Mouse (Mus musculus): Measurements from ENCODE around the gene Aifm2. TPM values are rescaled to one million over a fixed set of nuclear protein-coding genes. Genes with fewer than 3 reads are reported as not detected.

The Aifm2 gene
- polyA plus RNA-seq, 1 experiment = 29.0 TPM

GRCm38 (mm10) chr10:61783621-61784251 is 68.7 kb downstream of the Aifm2 start, which contains the start of gene H2afy2:
Gene H2afy2, minus strand, starts transcription at chr10:61784147.
- Histone ChIP-seq H3K27ac (ENCODE audit: insufficient read depth, low read depth, low read length) (peak within 1 kb of the TSS; percentile 10; the same call in 1 of the 2 replicates), H3K36me3 (ENCODE audit: control insufficient read depth, insufficient read depth, low read length) (no peaks in the 10 kb centered on the region)
- peak; percentile 73 for DNase-seq

GRCm38 (mm10) chr10:61784414-61784813 is 69.4 kb downstream of the Aifm2 start:
- Histone ChIP-seq H3K4me1 (ENCODE audit: control insufficient read depth, insufficient read depth, low read length) (peaks cover 4% of the 10 kb centered on the region; the same call in 1 of the 2 replicates), H3K27ac (ENCODE audit: insufficient read depth, low read depth, low read length) (no peak overlapping the region), H3K4me3 (ENCODE audit: insufficient read depth, low read depth, low read length) (peak overlapping the region; percentile 98; the same call in 1 of the 2 replicates), H3K36me3 (ENCODE audit: control insufficient read depth, insufficient read depth, low read length) (no peaks in the 10 kb centered on the region), H3K27me3 (replicated peaks; ENCODE audit: control insufficient read depth, insufficient read depth, low read length) (no peaks in the 10 kb centered on the region)
- 47% methylated on average over 10 of the region's 10 CpGs for WGBS
- DNase-seq = no peak
- TF ChIP-seq POLR2A (IDR thresholded peaks at IDR 0.05; ENCODE audit: low read depth, low read length) = no peak
- no peak for TF ChIP-seq CTCF (conservative IDR thresholded peaks at IDR 0.05; ENCODE audit: insufficient read depth, insufficient read length, low read depth, low read length)

More at GRCm38 (mm10) chr10:61783621-61784251, 68.7 kb downstream of the Aifm2 start, which contains the start of gene H2afy2:
- no peaks in the 10 kb centered on the region for H3K27me3 ChIP-seq (replicated peaks; ENCODE audit: control insufficient read depth, insufficient read depth, low read length)
- under 1% methylated on average over 50 of the region's 50 CpGs for WGBS
- H3K4me1 ChIP-seq (ENCODE audit: control insufficient read depth, insufficient read depth, low read length) = peaks cover 4% of the 10 kb centered on the region; the same call in 1 of the 2 replicates
- TF ChIP-seq POLR2A (IDR thresholded peaks at IDR 0.05; ENCODE audit: low read depth, low read length) = no peak
- no peak; the same call in 1 of the 2 replicates for TF ChIP-seq CTCF (conservative IDR thresholded peaks at IDR 0.05; ENCODE audit: insufficient read depth, insufficient read length, low read depth, low read length)
- peak within 1 kb of the TSS; percentile 98 for H3K4me3 ChIP-seq (ENCODE audit: insufficient read depth, low read depth, low read length)

- Histone ChIP-seq H3K36me3 (ENCODE audit: control insufficient read depth, insufficient read depth, low read length) (no peaks in the 10 kb centered on the region), H3K4me1 (ENCODE audit: control insufficient read depth, insufficient read depth, low read length) (peaks cover under 1% of the 10 kb centered on the region; the same call in 1 of the 2 replicates), H3K4me3 (ENCODE audit: insufficient read depth, low read depth, low read length) (no peak overlapping the region), H3K27ac (ENCODE audit: insufficient read depth, low read depth, low read length) (no peak overlapping the region), H3K27me3 (replicated peaks; ENCODE audit: control insufficient read depth, insufficient read depth, low read length) (no peaks in the 10 kb centered on the region)
- TF ChIP-seq POLR2A (IDR thresholded peaks at IDR 0.05; ENCODE audit: low read depth, low read length) (no peak), CTCF (conservative IDR thresholded peaks at IDR 0.05; ENCODE audit: insufficient read depth, insufficient read length, low read depth, low read length) (no peak)
- WGBS = 63% methylated on average over 10 of the region's 10 CpGs
- no peak for DNase-seq
Measured at GRCm38 (mm10) chr10:61787541-61788313, 72.7 kb downstream of the Aifm2 start.

GRCm38 (mm10) chr10:61788499-61788898 is 73.4 kb downstream of the Aifm2 start:
- DNase-seq = no peak
- Histone ChIP-seq H3K27me3 (replicated peaks; ENCODE audit: control insufficient read depth, insufficient read depth, low read length) (no peaks in the 10 kb centered on the region), H3K36me3 (ENCODE audit: control insufficient read depth, insufficient read depth, low read length) (no peaks in the 10 kb centered on the region), H3K4me3 (ENCODE audit: insufficient read depth, low read depth, low read length) (no peak overlapping the region), H3K4me1 (ENCODE audit: control insufficient read depth, insufficient read depth, low read length) (no peaks in the 10 kb centered on the region), H3K27ac (ENCODE audit: insufficient read depth, low read depth, low read length) (no peak overlapping the region)
- 94% methylated on average over 5 of the region's 5 CpGs for WGBS
- TF ChIP-seq CTCF (conservative IDR thresholded peaks at IDR 0.05; ENCODE audit: insufficient read depth, insufficient read length, low read depth, low read length) (no peak), POLR2A (IDR thresholded peaks at IDR 0.05; ENCODE audit: low read depth, low read length) (no peak)

Other genes starting within 250 kb of the Aifm2 start
- 4.0 and 4.6 TPM in 2 replicates for gene Lrrc20, start 239.5 kb upstream of the Aifm2 start, polyA plus RNA-seq (2012; rRNA removed)
- 0.05 and 0.08 TPM in 2 replicates for gene Npffr1, start 119.8 kb upstream of the Aifm2 start, polyA plus RNA-seq (2012; rRNA removed)
- gene Ppa1, start 66.7 kb upstream of the Aifm2 start, polyA plus RNA-seq (2012; rRNA removed) = 34.6 and 34.9 TPM in 2 replicates
- 64.3 and 67.7 TPM in 2 replicates for gene Sar1a, start 35.0 kb upstream of the Aifm2 start, polyA plus RNA-seq (2012; rRNA removed)
- 75.4 and 101 TPM in 2 replicates for gene Tysnd1, start 19.7 kb upstream of the Aifm2 start, polyA plus RNA-seq (2012; rRNA removed)
- gene H2afy2, start 68.9 kb downstream of the Aifm2 start, polyA plus RNA-seq (2012; rRNA removed) = 5.4 and 6.1 TPM in 2 replicates